Mouse (Mus musculus) MEL (cell line): ENCODE data around the gene Ctxn2. TPM values are rescaled to one million over a fixed set of nuclear protein-coding genes. Genes with fewer than 3 reads are reported as not detected.
A peak's percentile ranks its signal among the peaks of the same experiment; 100 is the strongest.

Experiments
- DNase-seq: peaks from one replicate; pipeline ENCODE4 v3.0.0; 2011; ENCODE audit warnings: low read depth, low spot score
- H3K27ac ChIP-seq: 2 replicates; pipeline ENCODE4 v1.5.1; 2012; ENCODE audit warnings: low read depth, mild to moderate bottlenecking, control low read depth, low read length, moderate library complexity; ENCODE audit not compliant: control insufficient read depth
- H3K27me3 ChIP-seq, 2 experiments: fragments of 150-350 bp in 1 of 2; sonication (generic) in 1 of 2; 2 replicates each; pipeline ENCODE4 v1.6.1; 2012; ENCODE audit warnings: low read length in 2 of 2, mild to moderate bottlenecking in 2 of 2, improper control_type of control experiment in 1 of 2, moderate library complexity in 1 of 2; ENCODE audit not compliant: insufficient read depth in 2 of 2, control insufficient read depth in 1 of 2
- H3K36me3 ChIP-seq, 2 experiments: 2 replicates each; pipeline ENCODE4 v1.6.1; 2012 to 2014; ENCODE audit warnings: low read length in 2 of 2, improper control_type of control experiment in 1 of 2, inconsistent platforms in 1 of 2, mild to moderate bottlenecking in 1 of 2; ENCODE audit not compliant: insufficient read depth in 2 of 2, control insufficient read depth in 1 of 2
- H3K4me1 ChIP-seq, 2 experiments: fragments of 150-350 bp in 1 of 2; sonication (generic) in 1 of 2; 2 replicates each; pipeline ENCODE4 v1.6.1; 2012; ENCODE audit warnings: low read length in 2 of 2, improper control_type of control experiment in 1 of 2, mild to moderate bottlenecking in 1 of 2; ENCODE audit not compliant: insufficient read depth in 2 of 2, control insufficient read depth in 1 of 2
- H3K4me3 ChIP-seq, 2 experiments: fragments of 150-350 bp in 1 of 2; sonication (generic) in 1 of 2; 2 replicates each; pipeline ENCODE4 v1.5.1; 2012; ENCODE audit warnings: low read depth in 2 of 2, low read length in 2 of 2, mild to moderate bottlenecking in 2 of 2, moderate library complexity in 2 of 2, control low read depth in 1 of 2, improper control_type of control experiment in 1 of 2; ENCODE audit not compliant: control insufficient read depth in 1 of 2, insufficient read depth in 1 of 2
- H3K79me2 ChIP-seq: 2 replicates; pipeline ENCODE4 v1.6.1; 2012; ENCODE audit warnings: mild to moderate bottlenecking, low read length, moderate library complexity; ENCODE audit not compliant: control insufficient read depth, poor library complexity, insufficient read depth
- H3K9ac ChIP-seq: 2 replicates; pipeline ENCODE4 v1.6.1; 2012; ENCODE audit warnings: low read depth, mild to moderate bottlenecking, control low read depth, low read length, moderate library complexity; ENCODE audit not compliant: control insufficient read depth, poor library complexity, severe bottlenecking
- H3K9me3 ChIP-seq: fragments of 150-350 bp; sonication (generic); replicated peaks from 2 replicates; pipeline ENCODE4 v1.6.1; 2012; ENCODE audit warnings: mild to moderate bottlenecking, low read length, improper control_type of control experiment, moderate library complexity; ENCODE audit not compliant: insufficient read depth
- BHLHE40 ChIP-seq: IDR thresholded peaks from 2 replicates; pipeline ENCODE4 v1.6.1; 2012; ENCODE audit warnings: low read depth, mild to moderate bottlenecking, inconsistent platforms, low read length, improper control_type of control experiment, borderline replicate concordance
- CHD2 ChIP-seq: IDR thresholded peaks from 2 replicates; pipeline ENCODE4 v1.6.1; 2011; ENCODE audit warnings: low read length, improper control_type of control experiment
- E2F4 ChIP-seq: IDR thresholded peaks from 2 replicates; pipeline ENCODE4 v1.6.1; 2011; ENCODE audit warnings: low read depth, low read length, improper control_type of control experiment, borderline replicate concordance
- EP300 ChIP-seq, 2 experiments: IDR thresholded peaks; 2 replicates each; pipeline ENCODE4 v1.6.1; 2011; ENCODE audit warnings: improper control_type of control experiment in 2 of 2, low read length in 2 of 2, low read depth in 1 of 2, mild to moderate bottlenecking in 1 of 2
- ETS1 ChIP-seq: IDR thresholded peaks from 2 replicates; pipeline ENCODE4 v1.6.1; 2012; ENCODE audit warnings: low read depth, mild to moderate bottlenecking, inconsistent platforms, low read length, improper control_type of control experiment, moderate library complexity
- GATA1 ChIP-seq: IDR thresholded peaks from 2 replicates; pipeline ENCODE4 v1.6.1; 2011; ENCODE audit warnings: low read depth, low read length, improper control_type of control experiment
- HCFC1 ChIP-seq: IDR thresholded peaks from 2 replicates; pipeline ENCODE4 v1.6.1; 2012; ENCODE audit warnings: low read depth, mild to moderate bottlenecking, inconsistent platforms, low read length, improper control_type of control experiment, moderate library complexity
- MAX ChIP-seq: IDR thresholded peaks from 2 replicates; pipeline ENCODE4 v1.6.1; 2011; ENCODE audit warnings: low read length, improper control_type of control experiment
- MAZ ChIP-seq: IDR thresholded peaks from 2 replicates; pipeline ENCODE4 v1.6.1; 2012; ENCODE audit warnings: low read depth, mild to moderate bottlenecking, inconsistent platforms, low read length, improper control_type of control experiment
- MXI1 ChIP-seq: IDR thresholded peaks from 2 replicates; pipeline ENCODE4 v1.6.1; 2011; ENCODE audit warnings: mild to moderate bottlenecking, low read depth, low read length, improper control_type of control experiment
- MYB ChIP-seq: IDR thresholded peaks from 2 replicates; pipeline ENCODE4 v1.6.1; 2011; ENCODE audit warnings: mild to moderate bottlenecking, low read depth, low read length, improper control_type of control experiment
- MYC ChIP-seq: IDR thresholded peaks from 2 replicates; pipeline ENCODE4 v1.6.1; 2011; ENCODE audit warnings: low read depth, mild to moderate bottlenecking, low read length, improper control_type of control experiment, moderate library complexity
- NELFE ChIP-seq: IDR thresholded peaks from 2 replicates; pipeline ENCODE4 v1.6.1; 2011; ENCODE audit warnings: low read depth, low read length, improper control_type of control experiment
- POLR2A ChIP-seq, 2 experiments: IDR thresholded peaks; 2 replicates each; pipeline ENCODE4 v1.6.1; 2011 to 2012; ENCODE audit warnings: low read length in 2 of 2, mild to moderate bottlenecking in 2 of 2, control low read depth in 1 of 2, improper control_type of control experiment in 1 of 2, low read depth in 1 of 2, moderate library complexity in 1 of 2; ENCODE audit not compliant: control insufficient read depth in 1 of 2, insufficient read depth in 1 of 2, poor library complexity in 1 of 2
- POLR2AphosphoS2 ChIP-seq: IDR thresholded peaks from 2 replicates; pipeline ENCODE4 v1.6.1; 2011; ENCODE audit warnings: low read length, improper control_type of control experiment
- RAD21 ChIP-seq: IDR thresholded peaks from 2 replicates; pipeline ENCODE4 v1.6.1; 2011; ENCODE audit warnings: mild to moderate bottlenecking, low read depth, low read length, improper control_type of control experiment
- SIN3A ChIP-seq: IDR thresholded peaks from 2 replicates; pipeline ENCODE4 v1.6.1; 2012; ENCODE audit warnings: low read length, improper control_type of control experiment, inconsistent platforms
- SMC3 ChIP-seq: IDR thresholded peaks from 2 replicates; pipeline ENCODE4 v1.6.1; 2011; ENCODE audit warnings: low read depth, low read length, improper control_type of control experiment
- TAL1 ChIP-seq: IDR thresholded peaks from 2 replicates; pipeline ENCODE4 v1.6.1; 2012; ENCODE audit warnings: mild to moderate bottlenecking, inconsistent platforms, low read length, moderate library complexity, mixed read lengths
- TCF12 ChIP-seq: IDR thresholded peaks from 2 replicates; pipeline ENCODE4 v1.6.1; 2014; ENCODE audit warnings: low read depth, mild to moderate bottlenecking, inconsistent platforms, low read length, improper control_type of control experiment, moderate library complexity
- UBTF ChIP-seq: IDR thresholded peaks from 2 replicates; pipeline ENCODE4 v1.6.1; 2012; ENCODE audit warnings: low read depth, mild to moderate bottlenecking, inconsistent platforms, low read length, improper control_type of control experiment, moderate library complexity, borderline replicate concordance; ENCODE audit not compliant: insufficient read depth
- USF2 ChIP-seq, 2 experiments: IDR thresholded peaks; 2 replicates each; pipeline ENCODE4 v1.6.1; 2011 to 2012; ENCODE audit warnings: improper control_type of control experiment in 2 of 2, low read length in 2 of 2, borderline replicate concordance in 1 of 2, inconsistent platforms in 1 of 2, low read depth in 1 of 2, mild to moderate bottlenecking in 1 of 2; ENCODE audit not compliant: insufficient read depth in 1 of 2
- polyA plus RNA-seq, 2 experiments: library from polyadenylated mRNA; stranded (reverse) in 1 of 2; unstranded in 1 of 2; fragments of >175 nt in 1 of 2; fragments of >200 nt in 1 of 2; gene quantifications; 2 replicates each; pipeline versions ENCODE4 v1.2.1 to v1.2.4; 2012; ENCODE audit warnings: low replicate concordance in 2 of 2, low read depth in 1 of 2; ENCODE audit not compliant: insufficient read length in 2 of 2, insufficient read depth in 1 of 2, missing spikeins in 1 of 2
- total RNA-seq: library from RNA; depleted of rRNA; stranded (reverse); fragments of 300-350 nt; gene quantifications from 2 replicates; pipeline ENCODE4 v1.2.3, GENCODE M21; 2012

The Ctxn2 gene
- total and polyA plus RNA-seq, 3 experiments: not detected

GRCm38 (mm10) chr2:125123477-125123852 lies 13.0 kb upstream of the Ctxn2 start, which contains the start of gene Myef2:
Gene Myef2 (minus strand): TSS chr2:125123661.
- TF ChIP-seq MYB (no peak), NELFE (peak; percentile 68), RAD21 (no peak), E2F4 (no peak), SIN3A (peak; percentile 34; the same call in 1 of the 2 replicates), POLR2A (IDR thresholded peaks at IDR 0.05; ENCODE audit: control insufficient read depth in 1 of 2, insufficient read depth in 1 of 2, low read depth in 1 of 2, low read length in 2 of 2, poor library complexity in 1 of 2) (peak in 1 of 2 experiments; percentile 55; a peak in 2 of 4 replicates), HCFC1 (peak; percentile 72), CHD2 (peak; percentile 94), SMC3 (no peak), MYC (0 out of 2 replicates have a peak, but pooled peaks have one; percentile 1), MAZ (peak; percentile 85; the same call in 1 of the 2 replicates), USF2 (IDR thresholded peaks at IDR 0.05; ENCODE audit: borderline replicate concordance in 1 of 2, insufficient read depth in 1 of 2, low read depth in 1 of 2, low read length in 2 of 2) (no peak), UBTF (no peak)
- peaks cover 22 to 35% of the 10 kb centered on the region in 2 experiments for H3K4me1 ChIP-seq
- H3K9ac ChIP-seq: peak within 1 kb of the TSS; percentile 98
- peaks cover 45% of the 10 kb centered on the region for H3K79me2 ChIP-seq
- H3K4me3 ChIP-seq: peak within 1 kb of the TSS; percentile 93 to 99
- no peaks in the 10 kb centered on the region for H3K27me3 ChIP-seq
- no peaks in the 10 kb centered on the region for H3K9me3 ChIP-seq
- DNase-seq: peak; percentile 89
- peaks cover 5 to 45% of the 10 kb centered on the region in 2 experiments for H3K36me3 ChIP-seq
- H3K27ac ChIP-seq: peak within 1 kb of the TSS; percentile 79

GRCm38 (mm10) chr2:125125824-125126223 lies 10.7 kb upstream of the Ctxn2 start:
- H3K27ac ChIP-seq: no peak overlapping the region; the same call in 1 of the 2 replicates

More at GRCm38 (mm10) chr2:125125824-125126223, 10.7 kb upstream of the Ctxn2 start:
- peak; percentile 62 for DNase-seq
- TF ChIP-seq MAX (peak; percentile 55), POLR2AphosphoS2 (no peak), MXI1 (peak; percentile 45; the same call in 1 of the 2 replicates), EP300 (IDR thresholded peaks at IDR 0.05; ENCODE audit: low read depth in 1 of 2, low read length in 2 of 2) (peak; percentile 48 to 61), SIN3A (0 out of 2 replicates have a peak, but pooled peaks have one; percentile 47), TCF12 (peak; percentile 70; the same call in 1 of the 2 replicates), BHLHE40 (no peak), MYB (no peak), ETS1 (peak; percentile 50; the same call in 1 of the 2 replicates), HCFC1 (0 out of 2 replicates have a peak, but pooled peaks have one; percentile 20), GATA1 (peak; percentile 54), TAL1 (peak; percentile 30)
- TF ChIP-seq, all 39 proteins: peak for 9
- Histone ChIP-seq H3K79me2 (peaks cover 28% of the 10 kb centered on the region), H3K9ac (no peak overlapping the region), H3K36me3 (peaks cover 0 to 29% of the 10 kb centered on the region in 2 experiments; a peak in 2 of 4 replicates), H3K4me3 (no peak overlapping the region), H3K27me3 (no peaks in the 10 kb centered on the region), H3K4me1 (peaks cover 9 to 22% of the 10 kb centered on the region in 2 experiments), H3K9me3 (no peaks in the 10 kb centered on the region)
